Mouse (Mus musculus) heart, adult 11 months (tissue): ENCODE measurements around the gene Rgs11.

Experiments used
- DNase-seq: peaks from one replicate; pipeline ENCODE4 v3.0.0; 2022

Gene Rgs11

DNA sequence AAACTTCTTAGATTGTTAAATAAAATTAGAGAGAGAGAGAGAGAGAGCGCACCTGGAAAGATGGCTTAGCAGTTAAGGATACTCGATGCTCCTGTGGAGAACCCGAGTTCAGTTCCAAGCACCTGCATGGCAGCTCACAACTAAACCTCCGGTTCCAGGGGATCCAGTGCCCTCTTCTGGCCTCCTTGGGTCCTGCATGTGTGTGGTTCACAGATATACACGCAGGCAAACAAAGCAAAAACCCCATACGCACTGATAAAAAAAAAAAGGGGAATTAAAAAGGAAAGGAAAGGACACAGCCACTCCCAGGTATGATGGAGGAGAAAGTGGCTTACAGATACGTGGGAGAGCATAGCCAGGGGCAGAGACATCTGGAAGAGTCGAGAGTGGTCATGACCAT lies 30.1 kb downstream of the Rgs11 start:
- DNase-seq = no peak

DNA sequence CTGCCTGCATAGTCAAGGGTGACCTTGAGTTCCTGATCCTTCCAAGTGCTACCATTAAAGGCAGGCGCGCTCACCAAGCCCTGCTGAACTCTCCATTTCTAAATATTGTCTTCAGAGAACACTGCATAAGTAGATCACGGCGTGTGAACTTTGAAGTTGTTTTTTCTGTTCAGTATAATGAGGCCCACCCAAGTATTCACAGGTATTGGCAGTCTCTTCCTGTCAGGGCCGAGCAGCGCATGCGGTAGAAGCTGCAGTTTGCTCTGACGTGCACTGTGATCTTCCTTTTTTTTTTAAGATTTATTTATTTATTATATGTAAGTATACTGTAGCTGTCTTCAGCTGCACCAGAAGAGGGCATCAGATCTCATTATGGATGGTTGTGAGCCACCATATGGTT lies 31.6 kb downstream of the Rgs11 start:
- DNase-seq = no peak

DNA sequence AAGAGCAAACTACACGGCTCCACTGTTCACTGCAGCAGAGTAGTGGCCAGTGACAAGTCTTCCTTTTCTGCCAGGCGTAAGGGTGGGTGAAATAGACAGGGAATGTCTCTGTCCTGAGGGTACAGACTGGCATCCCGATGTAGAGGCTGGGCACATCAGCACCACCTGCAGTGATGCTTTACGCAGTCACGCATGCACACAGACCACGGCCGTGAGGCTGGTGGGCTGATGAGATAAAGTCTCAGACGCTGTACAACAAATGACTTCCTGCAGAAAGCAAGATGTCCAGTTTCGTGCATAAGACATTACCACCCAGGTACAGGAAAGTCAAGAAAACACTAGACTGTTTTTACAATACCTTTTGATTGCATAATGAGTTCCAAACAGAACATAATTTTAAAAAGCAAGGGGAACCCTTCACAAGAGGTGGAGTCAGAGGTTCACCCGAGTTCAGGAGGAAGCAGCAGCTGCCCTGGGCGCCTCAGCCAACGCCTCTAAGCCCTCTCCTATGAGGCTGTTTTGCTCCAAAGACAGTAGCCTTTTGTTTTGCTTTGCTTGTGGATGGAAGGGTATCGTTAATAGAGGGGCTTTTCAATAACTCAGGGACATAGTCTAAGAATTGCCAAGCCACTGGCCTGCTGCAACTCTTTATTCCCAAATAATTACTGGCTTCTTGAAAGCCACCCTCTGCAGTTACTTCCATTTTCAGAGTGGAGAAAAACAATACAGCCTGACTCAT lies 32.5 kb downstream of the Rgs11 start:
- DNase-seq = peak; percentile 80

DNA sequence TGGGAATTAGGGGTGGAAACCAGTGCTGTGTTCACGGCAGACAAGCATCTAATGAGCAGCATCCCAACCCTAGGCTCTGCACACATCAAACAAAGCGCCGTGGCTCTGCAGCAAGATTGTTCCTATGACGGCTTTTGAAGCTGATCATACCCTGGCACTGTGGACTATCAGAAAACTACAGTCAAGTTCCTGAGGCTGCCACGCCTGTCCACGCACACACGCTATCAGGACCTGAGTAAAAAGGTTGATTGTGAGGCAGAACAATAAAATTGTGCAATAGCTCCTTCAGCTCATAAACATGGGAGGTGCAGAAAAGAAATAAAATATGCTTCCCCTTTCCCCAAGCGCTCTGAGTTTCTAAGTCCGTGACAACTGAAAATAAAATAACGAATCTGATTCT lies 34.9 kb downstream of the Rgs11 start:
- no peak for DNase-seq

DNA sequence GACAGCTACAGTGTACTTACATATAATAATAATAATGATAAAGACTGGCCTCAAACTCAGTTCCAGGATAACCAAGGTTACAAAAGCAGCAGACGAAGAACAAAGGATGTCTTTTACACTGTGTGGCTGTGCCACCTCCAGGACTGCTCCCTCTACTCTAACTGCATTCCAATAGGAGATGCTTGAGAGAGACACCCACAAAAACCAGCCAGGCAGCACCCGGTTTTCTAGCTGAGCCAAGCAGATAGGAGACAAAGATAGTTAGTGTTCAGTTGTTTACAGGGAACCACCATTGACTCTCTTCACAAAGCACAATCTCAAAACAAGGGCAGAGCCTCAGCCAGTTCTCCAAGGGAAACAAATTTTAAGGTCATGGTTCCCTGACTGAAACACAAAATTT lies 36.8 kb downstream of the Rgs11 start:
- DNase-seq = no peak

DNA sequence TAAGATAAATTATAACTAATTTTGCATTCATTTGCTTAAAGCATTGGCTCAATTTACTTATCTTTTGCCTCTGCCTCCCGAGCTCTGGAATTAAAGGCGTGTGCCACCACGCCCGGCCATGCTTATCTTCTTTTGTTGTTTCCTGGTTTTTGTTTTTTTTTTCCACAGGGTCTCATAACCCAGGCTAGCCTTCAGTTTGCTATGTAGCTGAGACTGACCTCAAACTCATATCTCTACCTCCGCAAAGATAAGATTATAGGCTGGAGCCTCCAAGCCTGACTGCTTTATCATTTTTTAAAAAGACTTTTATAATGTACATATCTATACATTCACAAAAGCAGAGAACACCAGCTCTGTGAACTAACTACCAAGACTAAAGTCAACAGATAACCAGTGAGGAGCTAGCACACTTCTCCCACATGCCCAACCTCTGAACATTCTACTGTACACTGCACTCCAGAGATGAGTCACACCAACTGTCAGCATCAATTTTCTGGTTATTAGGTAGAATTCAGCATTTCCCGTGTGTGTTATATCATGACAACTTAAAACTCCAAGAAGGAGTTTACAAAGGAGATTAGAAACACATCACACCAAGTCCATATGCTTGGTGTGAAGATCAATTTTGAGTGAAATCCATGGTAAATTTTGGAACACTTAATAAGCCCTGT lies 37.5 kb downstream of the Rgs11 start:
- no peak for DNase-seq

DNA sequence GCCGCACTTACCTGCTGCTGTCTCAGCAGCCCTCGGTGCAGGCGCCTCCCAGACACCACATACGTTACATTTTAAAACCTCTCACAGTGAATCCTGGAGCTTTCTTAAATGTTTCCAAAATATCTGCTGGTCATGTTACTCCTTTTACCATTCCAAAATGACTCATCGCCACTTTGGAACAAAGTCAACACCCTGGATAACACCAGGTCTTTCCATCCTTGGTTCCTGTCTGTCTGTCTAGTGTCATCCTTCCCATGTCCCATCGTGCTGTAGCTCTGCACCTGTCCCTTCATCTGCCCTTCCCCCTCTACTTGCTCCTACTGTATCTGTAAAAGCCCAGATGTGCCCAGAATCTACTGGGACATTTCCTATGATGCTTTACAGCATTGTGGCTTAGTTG lies 38.2 kb downstream of the Rgs11 start:
- DNase-seq = no peak

DNA sequence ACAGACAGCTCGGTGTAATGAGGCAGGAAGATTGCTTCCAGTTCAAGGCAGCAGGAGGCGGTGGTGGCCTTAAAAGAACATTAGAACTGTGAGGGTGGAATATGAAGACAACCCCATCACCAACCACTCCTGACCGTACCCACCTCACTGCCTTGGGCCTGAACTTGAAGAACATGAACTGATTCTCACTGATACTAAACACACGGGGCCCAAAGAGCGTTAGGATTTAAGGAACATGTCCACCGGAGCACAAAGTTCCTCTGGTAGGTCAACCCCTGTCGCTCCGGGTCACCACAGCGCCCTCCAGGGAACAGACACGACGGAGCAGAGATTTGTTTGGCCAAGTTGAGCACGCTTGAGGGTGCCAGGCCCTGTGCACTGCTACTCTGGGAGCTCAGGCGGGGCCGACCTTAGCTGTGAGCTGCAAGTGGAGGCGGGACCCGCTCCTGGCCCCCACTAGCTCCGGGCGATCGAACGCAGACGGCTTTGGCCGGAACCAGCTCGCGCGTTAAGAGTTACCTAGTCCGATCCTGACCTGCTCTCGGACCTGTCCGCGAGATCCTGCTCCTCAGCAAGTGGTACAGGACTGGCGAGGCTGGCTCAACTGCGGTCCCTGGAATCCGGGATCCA lies 40.8 kb downstream of the Rgs11 start:
- DNase-seq = no peak

DNA sequence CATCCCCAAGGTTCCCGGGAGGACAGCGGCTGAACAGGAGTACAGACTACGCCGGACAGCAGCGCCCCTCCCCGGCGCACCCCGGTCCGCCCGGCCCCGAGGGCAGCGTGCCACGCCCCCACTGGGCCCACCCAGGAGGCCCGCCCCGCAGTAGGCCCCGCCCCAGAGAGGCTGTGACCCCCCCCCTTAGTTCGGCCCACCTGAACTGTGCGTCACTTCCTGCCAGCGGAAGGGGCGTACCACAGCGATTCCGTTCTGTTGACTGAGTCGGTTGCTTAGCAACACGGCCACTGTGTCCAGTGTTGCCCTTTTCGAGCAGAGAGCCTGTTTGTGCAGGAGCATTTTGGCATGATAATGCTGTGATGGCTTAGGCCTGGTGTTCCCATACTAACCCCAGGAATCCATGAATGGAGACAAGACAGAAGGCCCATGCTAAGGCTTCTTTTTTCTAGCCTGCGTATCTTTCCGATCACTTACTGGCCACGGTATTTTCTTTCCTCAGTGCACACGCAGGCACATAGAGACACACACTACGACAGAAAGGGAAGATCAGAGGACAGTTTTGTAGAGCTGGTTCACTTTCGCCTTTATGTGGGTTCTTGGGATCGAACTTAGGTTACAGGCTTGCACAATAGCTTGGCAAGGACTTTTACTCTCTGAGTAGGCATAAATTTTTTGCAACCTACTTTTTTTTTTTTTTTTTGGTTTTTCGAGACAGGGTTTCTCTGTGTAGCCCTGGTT lies 41.5 kb downstream of the Rgs11 start, which contains the start of gene Fam234a:
TSS of gene Fam234a (minus strand) at position 142 of the 741 bp plus-strand sequence.
- DNase-seq = peak; percentile 100

DNA sequence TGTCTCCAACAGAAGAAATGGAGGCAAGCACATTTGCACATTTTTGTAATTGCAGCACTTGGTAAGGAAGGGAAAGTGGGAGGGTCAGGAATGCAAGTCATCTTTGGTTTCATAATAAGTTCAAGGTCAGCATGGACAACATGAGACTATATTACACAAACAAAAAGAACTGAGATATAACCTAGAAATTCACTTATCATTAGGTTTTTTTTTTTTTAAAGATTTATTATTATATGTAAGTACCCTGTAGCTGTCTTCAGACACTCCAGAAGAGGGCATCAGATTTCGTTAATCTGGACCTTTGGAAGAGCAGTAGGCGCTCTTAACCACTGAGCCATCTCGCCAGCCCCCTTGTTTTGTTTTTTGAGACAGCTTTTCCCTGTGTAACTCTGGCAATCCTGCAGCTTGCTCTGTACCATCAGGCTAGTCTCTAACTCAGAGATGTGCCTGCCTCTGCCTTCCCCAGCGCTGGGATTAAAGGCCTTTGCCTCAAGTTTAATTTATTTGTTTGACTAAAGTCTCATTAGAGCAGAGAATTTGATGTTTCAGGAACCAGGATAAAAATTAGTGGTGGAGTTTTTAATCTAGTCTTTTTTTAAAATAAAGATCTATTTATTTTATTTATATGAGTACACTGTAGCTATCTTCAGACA lies 49.3 kb downstream of the Rgs11 start:
- DNase-seq = no peak

DNA sequence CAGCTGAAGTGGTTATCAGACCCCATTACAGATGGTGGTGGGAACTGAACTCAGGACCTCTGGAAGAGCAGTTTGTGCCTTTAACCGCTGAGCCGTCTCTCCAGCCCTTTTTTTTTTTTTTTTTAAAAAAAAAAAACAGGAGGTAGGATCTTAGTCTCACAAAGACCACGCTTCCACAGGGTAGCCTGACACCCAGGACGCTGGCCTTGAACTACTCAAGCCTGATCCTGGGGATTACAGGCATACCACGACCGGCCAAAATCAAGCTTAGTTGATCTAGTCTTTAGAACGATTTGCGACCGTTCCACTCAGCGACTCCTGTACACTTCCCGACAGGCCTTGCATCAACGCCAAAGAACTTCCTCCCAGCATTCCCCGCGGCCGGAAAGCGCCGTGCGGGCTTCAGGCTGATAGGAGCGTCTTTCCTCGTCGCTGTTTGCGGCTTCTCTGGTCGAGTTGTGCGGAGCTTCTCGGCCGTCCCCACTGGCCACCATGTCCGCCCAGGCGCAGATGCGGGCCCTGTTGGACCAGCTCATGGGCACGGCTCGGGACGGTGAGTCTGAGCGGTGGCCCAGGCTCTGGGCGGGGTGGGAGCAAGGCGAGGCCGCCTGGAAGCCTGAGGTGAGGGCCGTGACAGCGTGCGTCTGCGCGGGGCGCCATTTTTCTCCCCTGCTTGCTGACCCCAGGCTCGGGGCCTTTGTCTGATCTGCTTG lies 49.9 kb downstream of the Rgs11 start, which contains the start of gene Luc7l:
TSS of gene Luc7l (plus strand) at position 358 of the 713 bp plus-strand sequence.
- peak; percentile 99 for DNase-seq

DNA sequence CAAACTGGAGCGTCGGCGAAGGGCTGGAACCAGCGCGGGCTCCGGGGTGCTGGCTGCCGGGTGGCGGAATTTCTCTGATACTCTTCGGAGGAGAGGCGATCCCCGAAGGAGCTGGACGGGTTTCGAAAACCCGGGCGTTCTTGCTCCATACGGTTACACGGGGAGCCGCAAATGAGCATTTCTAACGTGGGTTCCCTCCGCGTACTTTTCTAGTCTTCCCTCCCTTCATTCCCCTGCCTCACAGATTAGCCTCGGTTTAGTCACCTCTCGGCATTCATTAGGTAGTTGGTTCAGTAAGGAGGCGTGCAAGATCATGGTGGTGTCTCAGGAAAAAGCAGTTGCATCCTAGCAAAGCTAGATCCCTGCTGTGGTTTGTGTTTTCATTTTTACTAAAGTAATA lies 50.6 kb downstream of the Rgs11 start:
- DNase-seq = no peak

DNA sequence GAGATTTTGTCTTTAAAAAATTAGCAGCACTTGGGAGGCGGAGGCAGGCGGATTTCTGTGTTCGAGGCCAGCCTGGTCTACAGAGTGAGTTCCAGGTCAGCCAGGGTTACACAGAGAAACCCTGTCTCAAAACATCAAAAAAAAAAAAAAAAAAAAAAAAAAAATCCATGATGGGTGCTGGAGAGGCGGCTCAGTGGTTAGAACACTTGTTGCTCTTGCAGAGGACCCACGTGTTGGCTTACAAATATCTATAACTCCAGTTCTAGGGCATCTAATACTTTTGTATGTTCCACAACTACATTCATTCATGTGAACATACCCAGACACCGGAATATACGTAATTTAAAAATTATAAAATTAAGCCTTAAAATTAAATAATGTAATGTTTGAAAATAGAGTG lies 52.6 kb downstream of the Rgs11 start:
- DNase-seq = no peak
